Mouse (Mus musculus): Measurements from ENCODE around the gene Btg2. TPM values are rescaled to one million over a fixed set of nuclear protein-coding genes. Genes with fewer than 3 reads are reported as not detected.

Btg2 gene
- polyA plus RNA-seq, 1 experiment from 2014 or later, result 26.3 TPM

GRCm38 (mm10) chr1:134074184-134074583, 4.7 kb downstream of the Btg2 start:
- DNase-seq (ENCODE audit: low spot score) (no peak), ATAC-seq (ENCODE audit: low FRiP score) (no peak)
- WGBS, result 27% methylated on average over 3 of the region's 3 CpGs
- no peaks in the 10 kb centered on the region for H3K36me3 ChIP-seq (replicated peaks; ENCODE audit: control insufficient read depth, insufficient read depth)
- H3K27me3 ChIP-seq (ENCODE audit: control insufficient read depth, insufficient read depth, low read length), result no peaks in the 10 kb centered on the region
- H3K4me3 ChIP-seq (replicated peaks; ENCODE audit: low read length), result no peak overlapping the region
- H3K27ac ChIP-seq, result no peak overlapping the region
- H3K9ac ChIP-seq, result no peak overlapping the region
- no peak overlapping the region for H3K4me2 ChIP-seq (replicated peaks)
- peaks cover 37% of the 10 kb centered on the region for H3K4me1 ChIP-seq (replicated peaks; ENCODE audit: control insufficient read depth, insufficient read depth, low read length)
- H3K9me3 ChIP-seq (ENCODE audit: control insufficient read depth, low read length), result no peaks in the 10 kb centered on the region

GRCm38 (mm10) chr1:134073658-134074057, 5.3 kb downstream of the Btg2 start:
- 62% methylated on average over 1 of the region's 1 CpGs for WGBS
- no peak for ATAC-seq (ENCODE audit: low FRiP score)
- Histone ChIP-seq H3K27me3 (ENCODE audit: control insufficient read depth, insufficient read depth, low read length) (no peaks in the 10 kb centered on the region), H3K27ac (no peak overlapping the region), H3K9me3 (ENCODE audit: control insufficient read depth, low read length) (no peaks in the 10 kb centered on the region), H3K9ac (no peak overlapping the region), H3K4me2 (replicated peaks) (no peak overlapping the region), H3K36me3 (replicated peaks; ENCODE audit: control insufficient read depth, insufficient read depth) (no peaks in the 10 kb centered on the region), H3K4me3 (replicated peaks; ENCODE audit: low read length) (no peak overlapping the region), H3K4me1 (replicated peaks; ENCODE audit: control insufficient read depth, insufficient read depth, low read length) (peaks cover 37% of the 10 kb centered on the region)
- no peak for DNase-seq (ENCODE audit: low spot score)

GRCm38 (mm10) chr1:134073061-134073564, 5.8 kb downstream of the Btg2 start:
- Histone ChIP-seq H3K36me3 (replicated peaks; ENCODE audit: control insufficient read depth, insufficient read depth) (no peaks in the 10 kb centered on the region), H3K9me3 (ENCODE audit: control insufficient read depth, low read length) (no peaks in the 10 kb centered on the region), H3K27me3 (ENCODE audit: control insufficient read depth, insufficient read depth, low read length) (no peaks in the 10 kb centered on the region), H3K9ac (no peak overlapping the region), H3K27ac (no peak overlapping the region), H3K4me3 (replicated peaks; ENCODE audit: low read length) (no peak overlapping the region), H3K4me2 (replicated peaks) (no peak overlapping the region), H3K4me1 (replicated peaks; ENCODE audit: control insufficient read depth, insufficient read depth, low read length) (peaks cover 34% of the 10 kb centered on the region)
- WGBS, result 58% methylated on average over 6 of the region's 6 CpGs
- no peak for DNase-seq (ENCODE audit: low spot score)
- no peak for ATAC-seq (ENCODE audit: low FRiP score)

- WGBS, result 21% methylated on average over 10 of the region's 10 CpGs
- peak overlapping the region; percentile 55 for H3K27ac ChIP-seq
- DNase-seq (ENCODE audit: low spot score), result no peak
- no peak overlapping the region for H3K9ac ChIP-seq
- no peaks in the 10 kb centered on the region for H3K36me3 ChIP-seq (replicated peaks; ENCODE audit: control insufficient read depth, insufficient read depth)
- peaks cover 40% of the 10 kb centered on the region for H3K4me1 ChIP-seq (replicated peaks; ENCODE audit: control insufficient read depth, insufficient read depth, low read length)
- no peak overlapping the region for H3K4me3 ChIP-seq (replicated peaks; ENCODE audit: low read length)
- peak; percentile 14; the same call in 1 of the 2 replicates for ATAC-seq (ENCODE audit: low FRiP score)
- no peak overlapping the region for H3K4me2 ChIP-seq (replicated peaks)
- no peaks in the 10 kb centered on the region for H3K27me3 ChIP-seq (ENCODE audit: control insufficient read depth, insufficient read depth, low read length)
- H3K9me3 ChIP-seq (ENCODE audit: control insufficient read depth, low read length), result no peaks in the 10 kb centered on the region
These were observed 7.4 kb downstream of the Btg2 start for GRCm38 (mm10) chr1:134071411-134072018.

- Histone ChIP-seq H3K4me1 (replicated peaks; ENCODE audit: control insufficient read depth, insufficient read depth, low read length) (peaks cover 39% of the 10 kb centered on the region), H3K9ac (no peak overlapping the region), H3K4me3 (replicated peaks; ENCODE audit: low read length) (no peak overlapping the region), H3K27me3 (ENCODE audit: control insufficient read depth, insufficient read depth, low read length) (no peaks in the 10 kb centered on the region), H3K36me3 (replicated peaks; ENCODE audit: control insufficient read depth, insufficient read depth) (no peaks in the 10 kb centered on the region), H3K27ac (0 out of 2 replicates have a peak overlapping the region, but pooled peaks have one; percentile 29), H3K9me3 (ENCODE audit: control insufficient read depth, low read length) (no peaks in the 10 kb centered on the region), H3K4me2 (replicated peaks) (no peak overlapping the region)
- 47% methylated on average over 8 of the region's 8 CpGs for WGBS
- DNase-seq (ENCODE audit: low spot score) (no peak), ATAC-seq (ENCODE audit: low FRiP score) (no peak)
These were observed 8.7 kb downstream of the Btg2 start for GRCm38 (mm10) chr1:134070099-134070669.

GRCm38 (mm10) chr1:134067143-134067619, 11.7 kb downstream of the Btg2 start:
- ATAC-seq (ENCODE audit: low FRiP score) (no peak), DNase-seq (ENCODE audit: low spot score) (no peak)
- H3K27me3 ChIP-seq (ENCODE audit: control insufficient read depth, insufficient read depth, low read length), result no peaks in the 10 kb centered on the region
- 0 out of 2 replicates have a peak overlapping the region, but pooled peaks have one; percentile 3 for H3K9ac ChIP-seq
- no peaks in the 10 kb centered on the region for H3K36me3 ChIP-seq (replicated peaks; ENCODE audit: control insufficient read depth, insufficient read depth)
- H3K9me3 ChIP-seq (ENCODE audit: control insufficient read depth, low read length), result no peaks in the 10 kb centered on the region
- no peak overlapping the region for H3K4me3 ChIP-seq (replicated peaks; ENCODE audit: low read length)
- 0 out of 2 replicates have a peak overlapping the region, but pooled peaks have one; percentile 15 for H3K4me2 ChIP-seq (replicated peaks)
- WGBS, result 9% methylated on average over 7 of the region's 8 CpGs
- H3K4me1 ChIP-seq (replicated peaks; ENCODE audit: control insufficient read depth, insufficient read depth, low read length), result peaks cover 67% of the 10 kb centered on the region
- H3K27ac ChIP-seq, result peak overlapping the region; percentile 43

GRCm38 (mm10) chr1:134066554-134066953, 12.4 kb downstream of the Btg2 start:
- no peak for DNase-seq (ENCODE audit: low spot score)
- Histone ChIP-seq H3K27ac (peak overlapping the region; percentile 43), H3K9me3 (ENCODE audit: control insufficient read depth, low read length) (no peaks in the 10 kb centered on the region), H3K36me3 (replicated peaks; ENCODE audit: control insufficient read depth, insufficient read depth) (no peaks in the 10 kb centered on the region), H3K4me1 (replicated peaks; ENCODE audit: control insufficient read depth, insufficient read depth, low read length) (peaks cover 69% of the 10 kb centered on the region), H3K4me2 (replicated peaks) (no peak overlapping the region), H3K27me3 (ENCODE audit: control insufficient read depth, insufficient read depth, low read length) (no peaks in the 10 kb centered on the region), H3K9ac (0 out of 2 replicates have a peak overlapping the region, but pooled peaks have one; percentile 3), H3K4me3 (replicated peaks; ENCODE audit: low read length) (no peak overlapping the region)
- 45% methylated on average over 3 of the region's 3 CpGs for WGBS
- ATAC-seq (ENCODE audit: low FRiP score), result no peak

- Histone ChIP-seq H3K9me3 (ENCODE audit: control insufficient read depth, low read length) (no peaks in the 10 kb centered on the region), H3K9ac (no peak overlapping the region), H3K27ac (peak overlapping the region; percentile 58), H3K36me3 (replicated peaks; ENCODE audit: control insufficient read depth, insufficient read depth) (no peaks in the 10 kb centered on the region), H3K4me3 (replicated peaks; ENCODE audit: low read length) (no peak overlapping the region), H3K4me2 (replicated peaks) (no peak overlapping the region), H3K27me3 (ENCODE audit: control insufficient read depth, insufficient read depth, low read length) (no peaks in the 10 kb centered on the region), H3K4me1 (replicated peaks; ENCODE audit: control insufficient read depth, insufficient read depth, low read length) (peaks cover 67% of the 10 kb centered on the region)
- no peak for ATAC-seq (ENCODE audit: low FRiP score)
- DNase-seq (ENCODE audit: low spot score), result no peak
- WGBS, result 71% methylated on average over 4 of the region's 4 CpGs
These were observed 13.6 kb downstream of the Btg2 start for GRCm38 (mm10) chr1:134065241-134065809.

GRCm38 (mm10) chr1:134064296-134064831, 14.6 kb downstream of the Btg2 start:
- Histone ChIP-seq H3K36me3 (replicated peaks; ENCODE audit: control insufficient read depth, insufficient read depth) (no peaks in the 10 kb centered on the region), H3K4me1 (replicated peaks; ENCODE audit: control insufficient read depth, insufficient read depth, low read length) (peaks cover 74% of the 10 kb centered on the region), H3K4me3 (replicated peaks; ENCODE audit: low read length) (no peak overlapping the region), H3K9me3 (ENCODE audit: control insufficient read depth, low read length) (no peaks in the 10 kb centered on the region), H3K27me3 (ENCODE audit: control insufficient read depth, insufficient read depth, low read length) (no peaks in the 10 kb centered on the region), H3K27ac (peak overlapping the region; percentile 97), H3K4me2 (replicated peaks) (peak overlapping the region; percentile 46; the same call in 1 of the 2 replicates), H3K9ac (peak overlapping the region; percentile 42; the same call in 1 of the 2 replicates)
- no peak for ATAC-seq (ENCODE audit: low FRiP score)
- 69% methylated on average over 2 of the region's 2 CpGs for WGBS
- DNase-seq (ENCODE audit: low spot score), result no peak

Data from hindbrain, embryonic 14.5 days (tissue).